Mouse (Mus musculus): ENCODE measurements around the gene Copa.

Copa gene

DNA sequence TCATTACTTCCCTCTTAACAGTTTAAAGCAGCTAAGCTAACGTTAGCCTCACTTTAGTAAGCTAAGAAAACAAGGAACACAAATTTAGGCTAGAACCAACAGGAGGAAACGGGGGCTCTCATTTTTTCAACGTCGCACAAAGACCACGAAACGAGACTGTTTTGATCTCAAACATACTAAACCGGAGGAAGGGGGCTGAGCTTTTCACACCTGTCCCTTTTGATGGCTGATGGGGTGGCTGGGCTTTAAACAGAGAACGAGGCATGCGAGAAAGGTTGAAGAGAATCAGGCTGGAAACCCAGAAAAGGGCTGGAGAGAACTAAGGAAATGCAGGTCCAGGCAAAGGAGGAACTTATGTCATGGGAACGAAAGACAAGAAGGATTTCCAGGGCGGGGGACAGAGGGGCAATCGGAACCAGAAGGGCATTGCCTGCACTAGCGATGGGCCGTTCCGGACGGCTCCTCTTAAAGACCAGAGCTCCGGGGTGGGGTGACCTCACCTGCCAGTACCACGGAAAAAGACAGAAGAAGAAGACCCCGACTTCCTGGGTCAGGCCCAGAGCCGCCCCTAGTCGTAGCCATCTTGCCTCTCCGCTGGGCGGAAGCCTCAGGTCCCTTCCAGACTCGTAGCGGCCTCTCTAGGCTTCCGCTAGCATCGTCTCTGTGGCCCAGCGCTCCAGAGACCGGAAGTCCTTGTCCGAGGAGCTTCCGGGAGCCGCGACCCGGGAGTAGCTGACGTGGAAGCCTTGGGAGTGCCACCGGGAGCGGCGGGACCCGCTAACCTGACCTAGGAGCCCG lies at the start of gene Copa, which contains the start of gene Ncstn:
TSS of gene Copa (plus strand) at position 429 of the 798 bp plus-strand sequence.
TSS of gene Ncstn (minus strand) at position 695 of the 798 bp plus-strand sequence.
- peak; percentile 94 for DNase-seq (ENCODE audit: low read depth, low spot score)

DNA sequence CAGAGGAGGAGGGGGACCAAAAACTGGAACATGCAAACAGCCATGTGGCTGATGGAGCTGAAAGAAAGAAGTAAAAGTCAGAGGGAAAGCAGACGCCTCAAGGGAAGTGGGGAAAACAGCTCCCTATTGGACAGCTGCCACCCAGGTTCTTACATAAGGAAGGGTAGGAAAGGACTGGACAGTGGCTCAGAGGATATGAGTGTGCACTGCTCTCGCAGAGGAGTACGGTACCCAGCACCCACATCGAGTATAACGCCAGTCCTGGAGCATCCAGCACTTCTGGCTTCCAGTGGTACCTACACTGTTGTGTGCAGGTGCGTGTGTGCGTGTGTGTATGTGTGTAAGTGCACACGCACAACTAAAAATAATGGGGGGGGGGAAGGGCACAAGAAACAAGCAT lies 35.9 kb upstream of the Copa start:
- no peak for DNase-seq (ENCODE audit: low read depth, low spot score)

DNA sequence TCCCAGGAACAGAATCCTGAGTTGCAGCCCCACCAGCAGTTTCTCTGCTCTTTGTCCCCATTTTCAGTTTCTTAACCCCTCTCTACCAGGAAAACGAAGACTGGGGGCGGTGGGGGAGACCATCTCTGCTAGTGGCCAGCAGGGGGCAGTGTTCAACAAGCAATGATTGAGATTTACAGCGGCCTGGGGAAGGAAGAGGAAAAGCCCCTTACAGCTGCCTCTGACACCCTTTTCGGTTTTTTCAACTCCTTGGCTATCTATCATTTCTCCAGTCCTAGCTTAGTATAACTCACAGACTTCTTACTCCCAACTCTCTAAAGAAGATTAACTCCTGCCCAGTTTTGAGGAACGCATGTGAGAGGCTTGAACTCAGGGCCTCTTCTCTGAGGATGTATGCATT lies 35.4 kb upstream of the Copa start:
- peak; percentile 84 for DNase-seq (ENCODE audit: low read depth, low spot score)

DNA sequence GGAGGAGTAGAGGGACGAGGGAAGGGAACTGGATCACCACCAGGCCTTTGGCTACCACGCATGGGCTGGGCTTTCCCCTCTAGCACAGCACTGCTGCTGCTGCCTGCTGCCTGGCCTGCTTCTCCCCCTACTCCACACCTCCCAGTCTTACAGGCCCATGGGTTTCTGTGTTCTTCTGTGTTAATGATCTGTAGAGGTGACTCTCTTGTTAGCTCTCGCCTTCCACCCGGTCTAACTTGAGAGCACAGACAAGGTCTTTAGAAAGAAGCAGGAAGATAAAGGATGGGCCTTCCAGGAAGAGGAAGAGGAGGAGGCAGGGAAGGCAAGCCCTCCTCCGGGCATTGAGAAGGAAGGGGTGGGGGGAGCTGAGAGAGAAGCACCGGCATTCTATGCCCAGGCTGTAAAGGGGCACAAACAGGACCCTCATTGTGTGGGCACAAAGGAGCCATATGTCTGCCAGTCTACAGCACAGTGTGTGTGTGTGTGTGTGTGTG lies 34.0 kb upstream of the Copa start:
- no peak for DNase-seq (ENCODE audit: low read depth, low spot score)

DNA sequence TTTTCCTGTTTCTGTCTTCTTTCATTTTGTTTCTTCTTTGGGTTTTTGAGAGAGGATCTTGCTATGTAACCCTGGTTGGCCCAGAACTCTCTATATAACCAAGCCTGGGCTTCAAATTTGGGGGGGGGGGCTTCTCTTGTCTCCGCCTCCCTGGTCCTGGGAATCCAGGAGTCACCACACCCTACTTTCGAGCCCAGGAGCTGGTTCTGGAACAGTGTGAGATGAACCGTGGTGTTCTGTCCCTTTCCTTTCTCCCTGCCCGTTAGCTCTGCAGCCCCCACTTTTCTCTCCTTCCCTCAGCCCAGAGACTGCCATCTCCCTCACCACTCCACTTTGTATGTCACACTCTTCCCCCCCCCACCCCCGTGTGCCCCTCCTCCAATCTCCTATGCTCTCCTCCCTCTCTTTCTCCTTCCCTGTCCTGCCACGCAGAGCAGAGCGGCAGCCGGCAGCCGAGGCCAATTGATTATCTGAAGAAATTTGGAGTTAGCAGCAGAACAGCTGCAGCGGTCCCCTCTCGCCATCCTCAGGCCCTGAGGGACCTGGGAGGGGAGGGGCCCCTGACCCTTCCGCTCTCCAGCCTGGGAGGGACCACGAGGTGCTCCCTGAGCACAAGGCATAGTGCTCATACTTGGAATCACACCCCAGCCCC lies 33.1 kb upstream of the Copa start:
- no peak for DNase-seq (ENCODE audit: low read depth, low spot score)

DNA sequence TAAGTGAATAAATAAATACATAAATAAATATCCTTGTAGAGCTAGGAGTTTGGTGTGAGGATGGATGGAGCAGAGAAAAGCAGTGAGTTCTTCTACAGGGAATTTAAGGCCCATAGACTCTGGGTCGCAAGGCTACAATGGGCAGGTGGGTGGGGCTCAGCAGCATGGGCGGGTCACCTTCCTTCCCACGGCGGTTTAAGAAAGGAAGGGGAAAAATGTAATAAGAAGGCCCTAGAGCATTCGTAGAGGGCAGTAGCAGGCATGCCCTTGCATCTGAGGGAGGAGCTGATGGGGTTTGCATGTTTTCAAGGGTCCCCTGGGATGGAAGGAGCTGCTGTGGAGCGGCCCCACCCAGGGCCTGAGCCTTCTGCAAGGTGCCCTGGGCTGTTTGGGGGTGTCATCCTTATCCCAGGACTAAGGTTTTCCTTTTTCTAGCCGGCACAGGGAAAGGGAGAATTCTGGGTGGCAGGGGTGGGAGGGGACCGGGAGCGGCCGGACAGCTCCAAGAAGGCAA lies 29.5 kb upstream of the Copa start:
- DNase-seq (ENCODE audit: low read depth, low spot score) = no peak

DNA sequence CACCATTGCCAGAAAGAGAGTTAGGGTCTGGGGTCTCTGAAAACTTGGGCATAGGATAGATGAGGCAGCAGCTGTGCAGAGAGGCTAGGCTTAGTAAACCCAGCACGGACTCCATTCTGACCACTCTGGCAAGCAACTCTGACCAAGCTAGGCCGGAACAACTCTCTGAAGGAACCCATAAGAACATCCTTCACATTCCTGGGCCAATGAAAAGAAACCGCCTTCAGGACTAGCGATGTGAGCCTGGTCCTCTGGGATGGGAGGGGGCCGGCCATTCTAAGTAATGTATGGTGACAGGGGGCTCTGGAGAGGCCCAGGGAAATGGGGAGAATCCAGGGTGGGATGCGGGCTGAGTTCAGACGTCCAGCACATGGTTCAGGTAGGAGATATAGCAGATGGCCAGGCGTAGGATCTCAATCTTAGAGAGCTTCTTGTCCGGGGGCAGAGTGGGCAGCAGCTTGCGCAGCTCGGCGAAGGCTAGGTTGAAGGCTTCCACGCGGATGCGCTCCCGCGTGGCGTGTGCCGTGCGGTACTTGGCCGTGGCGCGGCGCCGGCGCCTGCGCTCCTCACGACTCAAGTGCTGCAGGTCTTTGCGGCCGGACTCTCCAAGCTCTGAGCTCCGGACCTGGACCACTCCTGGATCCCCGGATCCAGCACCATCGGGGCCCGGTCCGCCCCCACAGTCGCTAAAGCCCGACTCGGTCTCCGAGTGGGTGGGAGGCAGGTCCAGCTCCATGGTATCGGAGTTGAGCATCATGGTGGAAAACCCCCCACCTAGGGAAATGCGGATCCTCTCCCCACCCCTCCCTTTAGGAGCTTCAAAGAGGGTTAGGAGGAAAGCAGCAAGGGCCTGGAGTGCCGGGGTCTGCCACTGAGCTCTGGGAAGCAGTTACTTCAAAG lies 28.5 kb upstream of the Copa start:
- DNase-seq (ENCODE audit: low read depth, low spot score) = peak; percentile 6

DNA sequence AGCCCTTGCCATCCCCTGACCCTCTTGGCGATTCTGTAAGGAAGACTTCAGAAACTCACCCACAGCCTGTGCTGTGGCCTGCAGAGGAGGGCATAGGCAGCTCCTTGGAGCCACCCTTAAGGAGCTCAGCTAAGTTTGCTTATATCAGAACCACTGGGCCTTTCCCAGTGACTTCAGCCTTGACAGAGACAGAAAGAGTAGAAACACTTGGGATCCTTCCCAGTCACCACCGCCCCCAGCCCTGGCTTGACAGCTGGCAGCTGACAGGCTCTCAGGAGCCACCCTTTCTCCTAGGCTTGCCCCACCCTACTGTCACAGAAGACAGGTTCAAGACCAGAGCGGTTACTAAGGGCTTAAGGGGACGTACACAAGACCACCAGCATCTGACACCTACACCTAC lies 26.1 kb upstream of the Copa start:
- DNase-seq (ENCODE audit: low read depth, low spot score) = no peak

DNA sequence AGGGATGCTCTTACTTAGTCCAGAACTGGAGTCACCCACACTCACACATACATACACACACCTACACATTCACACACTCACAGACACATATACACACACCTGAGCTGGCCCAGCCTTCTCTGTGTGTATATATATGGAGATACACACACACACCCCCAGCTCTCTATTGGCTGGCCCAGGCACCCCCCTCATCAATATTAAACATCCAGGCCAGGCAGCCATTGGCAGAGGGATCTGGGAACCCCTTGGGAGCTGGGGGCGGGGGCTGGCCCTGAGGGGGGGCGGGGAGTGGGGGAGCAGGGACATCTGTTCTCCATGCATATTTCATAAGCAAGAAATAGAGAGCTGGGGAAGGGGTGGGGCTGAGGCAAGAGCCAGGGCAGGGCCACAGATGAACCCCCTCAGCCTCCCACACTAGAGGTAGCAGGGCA lies 24.8 kb upstream of the Copa start, which contains the start of gene Nhlh1:
TSS of gene Nhlh1 (minus strand) at position 83 of the 431 bp plus-strand sequence.
- no peak for DNase-seq (ENCODE audit: low read depth, low spot score)

DNA sequence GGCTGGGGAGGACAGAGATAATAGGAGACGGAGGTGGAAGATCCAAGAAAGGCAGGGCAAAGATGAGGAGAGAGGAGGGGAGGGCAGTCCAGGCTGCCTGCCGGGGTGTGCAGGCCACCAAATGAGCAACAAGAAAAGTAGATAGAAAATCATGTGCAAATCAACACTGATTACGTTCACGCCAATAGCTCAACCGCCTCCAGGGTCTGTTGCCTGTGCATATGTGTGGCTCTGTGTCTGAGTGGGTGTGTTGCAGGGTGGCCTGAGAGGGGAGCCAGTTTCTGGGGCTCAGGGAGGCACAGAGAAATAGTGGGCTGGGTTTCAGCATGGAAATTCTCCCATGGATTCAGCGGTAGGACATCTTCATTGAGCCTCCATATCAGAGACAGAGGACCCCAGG lies 24.0 kb upstream of the Copa start:
- DNase-seq (ENCODE audit: low read depth, low spot score) = no peak

DNA sequence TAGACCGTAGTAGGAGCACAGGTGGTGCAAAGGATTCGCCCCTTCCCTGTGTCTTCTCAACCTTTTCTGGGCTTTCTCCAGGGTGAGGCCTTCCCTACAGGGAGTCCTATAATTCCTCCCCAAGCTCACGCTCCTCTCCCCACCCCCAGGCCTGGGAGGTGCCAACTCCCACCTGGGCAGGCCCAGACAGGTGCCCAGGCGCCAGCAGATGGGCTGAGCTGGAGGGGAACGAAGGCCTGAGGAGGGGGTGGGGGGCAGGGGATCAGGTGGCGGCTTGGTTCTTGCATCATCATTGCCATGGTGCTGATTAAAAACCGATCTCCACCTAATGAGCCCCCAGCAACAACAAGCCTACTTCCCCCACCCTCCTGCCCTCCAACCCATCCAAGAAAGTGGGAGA lies 23.5 kb upstream of the Copa start:
- no peak for DNase-seq (ENCODE audit: low read depth, low spot score)

DNA sequence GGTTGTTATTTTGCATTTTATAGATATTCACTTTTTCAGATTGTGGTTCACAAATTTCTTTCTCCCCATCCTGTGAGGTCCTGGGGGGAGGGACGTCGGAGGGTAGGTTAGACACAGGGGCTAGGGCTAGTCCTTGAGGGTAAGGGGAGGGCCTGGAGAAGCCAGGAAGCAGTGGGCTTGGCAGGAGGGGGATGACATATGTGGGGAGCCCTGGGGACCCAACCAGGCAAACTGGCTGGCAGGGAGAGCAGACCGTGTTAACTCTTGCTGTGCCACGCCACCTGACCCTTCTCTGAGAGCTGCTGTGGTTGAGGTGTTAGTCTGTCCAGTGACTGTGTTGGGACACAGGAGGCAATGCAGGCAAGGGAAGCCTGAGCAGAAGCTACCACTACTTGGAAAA lies 21.7 kb upstream of the Copa start:
- DNase-seq (ENCODE audit: low read depth, low spot score) = no peak

DNA sequence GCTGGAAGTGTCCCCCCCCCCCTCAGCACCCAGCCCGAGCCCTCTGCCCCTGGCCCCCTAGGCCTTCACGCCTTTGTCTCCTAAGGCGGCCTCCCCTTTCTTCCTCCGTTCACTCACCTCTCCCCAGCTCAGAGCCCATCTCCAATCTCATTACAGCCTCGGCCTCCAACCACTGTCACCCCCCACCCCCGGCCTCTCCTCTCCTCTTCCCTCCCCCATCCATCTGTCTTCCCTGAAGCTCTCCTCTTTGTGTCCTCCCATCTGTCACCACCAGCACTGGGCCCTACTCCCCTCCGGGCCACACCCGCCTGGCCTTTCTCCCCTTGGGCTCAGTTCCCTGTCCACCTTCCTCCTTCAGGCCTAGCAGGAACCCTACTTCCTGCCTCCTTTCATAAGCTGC lies 21.1 kb upstream of the Copa start:
- DNase-seq (ENCODE audit: low read depth, low spot score) = no peak

DNA sequence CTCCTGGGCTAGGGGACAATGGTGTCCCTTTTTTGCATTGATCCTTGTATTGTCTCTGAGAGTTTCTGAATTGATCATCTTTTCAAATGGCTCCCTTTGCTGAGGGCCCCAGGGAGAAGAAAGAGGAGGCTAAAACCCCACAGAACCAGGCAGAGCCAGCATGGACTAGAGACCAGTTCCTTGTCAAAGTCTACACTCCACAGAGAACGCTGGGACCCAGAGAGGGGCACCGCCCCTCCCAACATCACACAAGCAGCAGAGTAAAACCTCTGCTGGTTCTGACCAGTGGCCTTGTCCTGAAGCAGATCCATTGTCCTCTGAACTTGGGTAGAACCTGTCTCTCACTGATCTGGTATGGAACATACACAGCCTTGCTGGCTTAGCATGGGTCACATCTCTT lies 20.2 kb upstream of the Copa start:
- no peak for DNase-seq (ENCODE audit: low read depth, low spot score)

DNA sequence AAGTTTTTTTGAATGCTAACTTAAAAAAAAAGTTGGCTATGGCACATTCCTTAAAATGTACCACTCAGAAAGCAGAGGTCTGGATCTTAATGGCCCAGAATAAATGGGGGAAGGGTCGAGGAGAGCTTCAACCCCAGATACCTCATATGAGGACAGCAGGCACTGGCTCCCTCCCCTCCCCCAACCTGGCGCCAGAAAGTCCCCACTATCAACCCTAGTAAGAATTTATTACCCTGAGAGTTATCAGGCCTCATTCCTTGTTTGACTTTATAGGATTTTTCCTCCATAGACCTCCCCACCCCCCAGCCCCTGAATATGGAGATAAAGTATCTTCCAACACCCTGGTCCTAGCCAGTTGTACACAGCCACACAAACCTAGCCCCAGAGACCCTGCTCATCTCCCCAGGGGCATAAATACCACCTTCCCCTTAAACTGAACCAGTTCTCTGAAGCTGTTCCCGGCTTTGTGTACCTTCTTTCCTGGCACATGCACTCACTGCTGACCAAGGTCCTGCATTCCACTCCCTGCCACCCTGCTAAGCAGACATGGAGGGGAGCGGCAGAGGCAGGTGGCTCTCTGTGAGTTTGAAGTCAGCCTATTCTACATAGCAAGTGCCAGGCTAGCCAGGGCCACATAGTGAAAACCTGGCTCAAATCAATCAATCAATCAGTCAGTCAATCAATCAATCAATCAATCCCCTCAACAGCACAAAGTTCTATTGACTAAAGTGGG lies 18.9 kb upstream of the Copa start:
- DNase-seq (ENCODE audit: low read depth, low spot score) = no peak

DNA sequence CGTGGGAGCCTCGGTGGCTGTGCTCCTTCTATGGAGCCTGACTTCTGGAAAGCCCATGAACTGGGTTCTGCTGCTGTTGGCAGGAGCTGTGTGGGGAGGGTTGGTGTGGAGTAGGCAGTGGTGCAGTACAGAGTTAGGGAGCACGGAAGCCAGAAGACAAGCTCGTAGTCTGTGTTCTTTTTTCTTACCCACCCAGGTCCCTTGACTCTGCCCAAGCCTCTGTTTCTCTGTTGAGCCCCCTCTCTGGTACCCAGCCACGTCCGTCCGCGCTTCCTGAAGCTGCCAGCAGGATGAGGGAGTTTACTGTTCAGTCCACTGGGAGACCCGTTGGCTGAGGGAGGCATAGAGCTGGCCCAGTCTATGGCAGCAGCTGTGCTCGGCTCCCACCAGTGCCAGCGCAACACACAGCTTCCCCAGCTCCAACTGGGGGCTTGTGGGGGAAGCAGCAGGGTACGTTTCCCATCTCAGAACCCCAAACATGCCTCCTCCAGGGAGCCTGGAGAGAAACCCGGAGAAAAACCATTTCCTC lies 17.7 kb upstream of the Copa start:
- DNase-seq (ENCODE audit: low read depth, low spot score) = no peak

DNA sequence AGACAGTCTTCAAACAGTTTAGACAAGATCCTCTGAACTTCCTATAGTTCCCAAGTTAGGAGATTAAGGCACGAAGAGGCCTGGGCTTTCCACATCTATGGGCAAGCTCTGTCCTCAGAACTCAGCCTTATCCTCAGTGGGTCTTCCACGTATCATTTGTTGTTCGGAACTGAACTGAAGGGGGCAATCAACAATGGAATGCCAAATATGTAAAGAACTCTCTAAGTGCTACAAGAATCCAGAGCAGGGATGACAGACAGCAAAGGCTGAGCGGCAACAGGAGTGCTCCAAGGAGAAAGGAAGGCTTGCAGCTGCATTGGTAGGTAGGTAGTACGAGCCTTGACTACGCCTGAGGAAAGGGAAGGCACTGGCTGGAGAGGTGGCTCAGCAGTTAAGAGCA lies 12.1 kb upstream of the Copa start:
- no peak for DNase-seq (ENCODE audit: low read depth, low spot score)

DNA sequence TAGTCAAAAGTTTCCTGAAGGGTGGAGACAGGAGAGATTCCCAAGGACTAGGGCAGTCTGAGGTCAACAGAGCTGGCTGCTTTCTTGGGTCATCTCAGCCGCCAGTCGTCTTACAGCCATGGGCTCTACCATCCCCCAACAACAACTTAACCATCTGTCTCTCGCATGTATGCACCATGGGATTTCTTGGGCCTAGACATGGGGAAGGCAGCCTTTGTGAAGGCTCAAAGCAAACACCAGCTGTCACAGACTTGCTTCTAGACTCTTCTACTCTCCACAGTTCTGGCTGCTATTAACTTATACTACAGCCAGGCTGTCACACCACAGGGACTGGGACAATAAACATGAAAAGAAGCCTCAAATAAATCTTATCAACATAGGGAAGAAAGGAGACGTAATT lies 10.8 kb upstream of the Copa start:
- no peak for DNase-seq (ENCODE audit: low read depth, low spot score)

DNA sequence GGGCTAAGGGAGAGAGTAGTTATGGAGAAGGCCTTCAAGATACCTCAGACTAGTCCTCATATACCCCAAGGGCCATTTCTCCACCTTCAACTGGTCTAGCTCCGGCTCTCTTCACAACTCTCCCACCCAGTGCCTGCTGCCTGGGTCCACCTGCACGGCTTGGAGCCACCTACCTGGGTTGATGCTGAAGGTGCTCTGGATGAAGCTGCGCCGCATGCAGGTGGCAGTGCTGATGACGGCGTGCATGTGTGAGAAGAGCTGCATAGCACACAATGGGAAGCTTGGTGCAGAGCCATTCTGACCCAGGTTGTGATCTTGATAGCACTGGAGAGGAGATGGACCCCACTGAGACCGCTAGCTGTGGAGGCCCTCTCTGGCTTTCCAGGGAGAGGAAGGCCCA lies 9.7 kb upstream of the Copa start:
- no peak for DNase-seq (ENCODE audit: low read depth, low spot score)

DNA sequence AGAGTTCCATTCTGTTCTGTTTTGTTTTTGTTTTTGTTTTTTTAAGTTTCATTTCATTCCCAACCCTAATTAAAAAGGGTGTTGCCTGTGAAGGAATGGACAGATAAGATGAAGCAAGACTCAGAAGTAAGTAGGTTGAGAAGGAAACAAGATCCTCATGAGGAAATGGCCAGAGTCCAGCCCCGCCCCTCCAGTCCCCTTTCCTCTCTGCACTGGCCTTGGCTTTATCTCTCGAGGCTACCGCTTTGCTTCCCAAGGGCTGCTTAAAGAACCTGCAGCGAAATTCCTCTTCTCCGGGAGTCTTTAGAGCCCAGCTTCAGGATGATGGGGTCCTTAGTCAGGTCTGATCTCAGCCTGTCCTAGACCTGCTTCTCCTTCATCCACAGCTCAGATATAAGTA lies 4.3 kb upstream of the Copa start:
- no peak for DNase-seq (ENCODE audit: low read depth, low spot score)
